Mouse (Mus musculus) adrenal gland, adult 18-20 months (tissue): ENCODE results near the gene C530008M17Rik. TPM values are rescaled to one million over a fixed set of nuclear protein-coding genes. Genes with fewer than 3 reads are reported as not detected.

ENCODE experiments used
- DNase-seq, 2 experiments: peaks; one replicate each; pipeline ENCODE4 v3.0.0; 2021 to 2022; ENCODE audit warnings: low spot score in 2 of 2
- total RNA-seq, 2 experiments: library from RNA; stranded (reverse); gene quantifications; 1 replicate in 1 of 2; 2 replicates in 1 of 2; pipeline ENCODE4 v1.2.3; 2021

C530008M17Rik gene
- total RNA-seq, 2 experiments from 2014 or later, result 5.5 to 12.8 TPM

DNA sequence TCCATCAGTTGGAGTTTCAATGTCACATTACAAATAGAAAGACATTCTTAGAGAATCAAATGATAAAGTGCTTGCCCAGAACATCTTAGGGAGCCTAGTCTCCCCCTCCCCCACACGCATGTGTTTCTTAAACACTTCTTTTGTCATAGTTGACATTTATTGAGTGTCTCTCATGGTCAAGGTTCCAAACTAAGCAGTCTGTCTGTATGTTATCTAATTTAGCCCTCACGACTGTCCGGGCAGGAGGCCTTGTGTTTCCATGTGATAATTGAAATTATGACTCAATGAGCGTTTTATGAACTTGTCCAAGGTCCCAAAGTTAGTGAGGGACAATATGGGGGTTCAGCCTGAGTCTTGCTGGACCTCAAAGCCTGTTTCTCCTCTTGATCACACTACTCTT, 5.0 kb downstream of the C530008M17Rik start:
- DNase-seq, result no peak

DNA sequence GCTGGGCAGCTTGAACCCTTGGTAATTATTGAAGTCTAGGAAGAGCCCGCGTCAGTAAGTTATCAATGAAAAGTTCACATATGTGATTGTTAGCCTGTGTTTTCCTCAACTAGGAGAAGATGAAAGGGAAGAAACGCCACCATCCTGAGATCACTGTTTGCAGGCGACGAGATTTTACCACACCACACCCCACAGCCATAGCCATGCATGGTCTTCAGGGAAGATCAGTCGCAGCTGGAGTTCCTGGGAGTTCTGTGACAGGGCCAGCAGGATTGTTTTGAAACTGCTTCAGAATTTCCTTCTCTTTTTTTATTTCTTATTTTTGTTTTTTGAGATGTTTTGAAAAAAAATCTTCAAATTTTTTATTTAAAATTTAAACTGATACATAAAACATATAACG, 8.6 kb downstream of the C530008M17Rik start:
- no peak for DNase-seq

DNA sequence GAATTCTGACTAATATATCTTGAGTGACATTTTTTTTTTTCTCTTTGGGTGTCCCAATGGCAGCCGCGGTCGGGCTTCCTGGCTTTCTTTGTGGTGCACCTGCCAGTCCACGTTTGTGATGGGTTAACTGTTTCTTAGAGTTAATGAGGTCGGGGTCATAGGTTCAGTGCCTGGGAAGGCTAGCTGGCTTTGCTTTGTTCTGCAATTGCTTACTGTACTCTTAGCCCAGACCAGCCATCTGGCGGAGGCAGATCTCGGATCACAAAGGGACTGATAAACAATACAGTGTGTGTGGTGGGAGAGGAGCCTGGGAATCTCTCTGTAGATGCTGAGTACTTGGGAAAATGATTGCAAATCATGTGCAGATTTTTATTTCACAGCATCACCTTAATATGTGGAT, 9.1 kb downstream of the C530008M17Rik start:
- DNase-seq, result no peak

DNA sequence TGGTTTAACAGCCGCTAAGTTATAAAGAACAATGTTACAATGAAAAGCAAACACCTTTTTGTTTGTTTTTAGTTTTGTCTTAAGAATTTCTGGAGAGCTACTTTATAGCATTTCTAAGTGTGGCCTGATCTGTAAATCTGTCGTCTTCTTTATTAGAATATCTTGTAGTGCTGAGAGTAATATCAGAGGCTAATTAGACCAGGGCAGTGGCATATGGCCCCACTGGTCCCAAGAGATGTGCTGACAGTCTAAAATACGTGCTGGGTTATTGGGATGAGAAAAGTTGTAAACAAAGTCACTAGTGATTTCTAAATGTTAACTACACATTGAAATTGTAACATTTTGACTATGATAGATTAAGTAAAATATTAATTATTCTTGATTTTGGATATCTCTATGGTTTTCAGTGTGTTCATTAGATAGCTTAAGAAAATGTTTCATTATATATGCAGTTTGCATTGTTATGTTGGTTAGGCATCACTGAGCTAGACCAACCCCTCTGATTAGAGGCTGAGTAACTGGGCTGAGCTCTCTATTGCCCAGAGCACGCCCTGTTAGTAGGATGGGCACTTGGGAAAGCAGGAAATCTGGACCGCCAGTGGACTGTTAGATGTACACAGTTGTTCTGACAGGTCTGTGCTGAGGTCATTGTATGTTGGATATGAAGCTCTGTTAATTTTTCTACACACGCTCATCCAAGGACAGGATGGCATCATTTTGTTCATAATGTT, 9.9 kb downstream of the C530008M17Rik start:
- no peak for DNase-seq

DNA sequence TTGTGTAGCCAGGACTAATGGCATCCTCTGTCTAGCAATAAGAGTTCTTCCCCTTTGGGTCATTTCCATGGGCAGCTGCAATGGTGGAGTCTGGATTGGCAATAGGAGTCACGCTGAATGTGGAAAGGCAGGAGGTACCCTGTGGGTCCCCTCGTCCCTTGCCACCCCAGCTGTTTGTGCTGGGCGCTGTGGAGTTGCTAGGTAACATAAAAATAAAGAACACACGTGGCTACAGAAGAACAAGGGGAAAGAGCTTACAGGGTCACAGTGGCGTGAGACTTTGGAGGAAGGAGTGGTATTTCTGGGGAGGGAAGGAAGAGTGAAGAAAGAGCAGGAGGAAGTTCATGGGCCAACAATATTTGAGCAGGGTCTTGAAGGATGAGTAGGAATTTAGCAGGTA, 11.8 kb downstream of the C530008M17Rik start:
- DNase-seq, result no peak

DNA sequence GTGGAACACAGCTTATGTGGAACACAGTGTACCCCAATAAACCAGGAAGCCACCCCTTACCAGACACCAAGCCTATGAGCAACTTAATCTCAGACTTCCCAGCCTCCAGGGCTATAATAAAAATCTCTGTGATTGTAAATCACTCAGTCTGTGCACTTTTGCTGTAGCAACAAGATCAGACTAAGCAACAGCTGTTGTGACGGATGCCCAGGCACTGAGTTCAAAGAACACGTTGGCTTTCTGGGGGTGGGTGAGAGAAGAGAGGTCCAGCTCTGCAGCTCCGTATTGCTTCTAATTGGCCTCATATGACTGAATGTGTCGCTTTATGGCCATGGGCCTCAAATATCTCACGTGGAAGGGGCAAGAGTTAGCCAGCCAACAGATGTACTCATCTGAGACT, 12.2 kb downstream of the C530008M17Rik start:
- DNase-seq, result no peak

DNA sequence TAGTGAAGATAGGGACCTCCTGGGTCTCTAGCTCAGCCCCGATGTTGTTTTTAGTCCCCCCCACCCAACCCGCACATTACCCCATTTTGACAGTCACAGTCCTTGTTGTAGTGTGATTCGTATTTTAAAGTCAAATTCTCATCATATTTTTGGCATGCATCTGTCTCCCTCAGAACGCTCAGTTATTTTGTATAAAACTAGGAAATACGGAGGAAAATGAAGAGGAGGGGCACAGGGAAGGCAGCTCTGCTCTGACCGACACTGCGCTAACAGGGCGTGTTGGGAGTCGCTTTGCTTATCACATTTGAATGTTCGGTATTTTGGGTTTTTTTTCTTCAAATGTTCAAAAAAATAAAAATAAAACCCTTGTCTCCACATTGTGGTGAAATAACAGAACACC, 13.9 kb downstream of the C530008M17Rik start:
- no peak for DNase-seq

DNA sequence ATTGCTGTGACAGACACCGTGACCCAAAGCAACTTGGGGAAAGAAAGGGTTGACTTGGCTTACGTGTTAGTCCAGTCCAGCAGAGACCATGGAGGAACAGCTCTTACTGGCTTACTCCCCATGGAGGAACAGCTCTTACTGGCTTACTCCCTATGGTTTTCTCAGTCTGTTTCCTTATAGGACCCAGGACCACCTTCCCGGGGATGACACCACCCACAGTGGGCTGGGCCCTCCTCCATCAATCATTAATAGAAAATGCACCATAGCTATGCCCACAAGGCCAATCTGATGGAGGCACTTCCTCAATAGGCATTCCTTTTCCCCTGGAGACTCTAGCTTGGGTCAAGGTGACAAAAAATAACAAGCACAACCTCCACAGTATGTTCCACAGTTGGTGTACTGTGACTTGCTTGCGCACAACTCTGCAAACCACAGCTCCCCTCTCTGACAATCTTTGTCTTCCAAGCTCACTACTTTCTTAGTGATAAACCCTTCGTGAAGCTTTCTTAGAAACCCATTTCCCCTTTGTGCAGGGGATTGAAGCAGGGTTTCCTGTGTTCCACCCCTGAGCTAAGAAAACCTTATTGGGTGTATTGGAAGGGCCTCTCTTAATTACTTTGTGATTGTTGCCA, 17.8 kb downstream of the C530008M17Rik start:
- no peak for DNase-seq

DNA sequence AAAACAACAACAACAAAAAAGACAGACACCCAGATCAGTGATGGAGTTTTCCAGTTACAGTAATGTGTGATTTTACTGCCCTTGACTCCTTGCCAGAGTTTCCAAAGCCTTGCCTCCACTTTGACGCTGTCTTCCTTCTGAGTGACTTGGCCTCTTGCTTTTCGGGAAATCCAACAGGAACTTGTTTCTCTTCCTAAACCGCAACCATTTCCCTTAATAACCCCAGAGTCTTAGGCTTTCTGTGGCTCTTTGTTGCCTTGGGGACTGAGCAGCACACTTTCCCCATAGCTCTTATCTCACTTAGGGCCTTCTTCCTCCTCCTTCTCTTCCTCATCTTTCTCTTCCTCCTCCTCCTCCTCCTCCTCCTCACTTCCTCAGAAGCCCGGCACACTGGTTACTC, 19.1 kb downstream of the C530008M17Rik start:
- DNase-seq, result no peak

DNA sequence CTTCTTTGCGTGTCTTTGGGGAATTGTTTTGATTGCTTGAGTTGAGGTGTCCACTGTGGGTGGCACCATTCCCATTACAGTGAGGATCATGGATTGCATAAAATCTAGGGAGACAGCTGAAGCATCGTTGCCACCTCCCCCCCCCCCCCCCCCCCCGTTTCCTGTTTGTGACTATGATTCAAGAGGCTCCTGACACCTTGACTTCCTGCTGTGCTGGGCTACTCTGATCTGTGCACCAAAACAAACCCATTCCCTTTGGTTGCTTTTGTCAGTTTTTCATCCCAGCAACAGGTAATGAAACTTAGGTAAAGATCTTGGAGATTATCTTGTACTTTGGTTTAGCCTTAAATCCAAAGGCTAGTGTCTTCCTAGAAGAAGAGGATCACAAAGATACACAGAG, 24.6 kb downstream of the C530008M17Rik start:
- no peak for DNase-seq

DNA sequence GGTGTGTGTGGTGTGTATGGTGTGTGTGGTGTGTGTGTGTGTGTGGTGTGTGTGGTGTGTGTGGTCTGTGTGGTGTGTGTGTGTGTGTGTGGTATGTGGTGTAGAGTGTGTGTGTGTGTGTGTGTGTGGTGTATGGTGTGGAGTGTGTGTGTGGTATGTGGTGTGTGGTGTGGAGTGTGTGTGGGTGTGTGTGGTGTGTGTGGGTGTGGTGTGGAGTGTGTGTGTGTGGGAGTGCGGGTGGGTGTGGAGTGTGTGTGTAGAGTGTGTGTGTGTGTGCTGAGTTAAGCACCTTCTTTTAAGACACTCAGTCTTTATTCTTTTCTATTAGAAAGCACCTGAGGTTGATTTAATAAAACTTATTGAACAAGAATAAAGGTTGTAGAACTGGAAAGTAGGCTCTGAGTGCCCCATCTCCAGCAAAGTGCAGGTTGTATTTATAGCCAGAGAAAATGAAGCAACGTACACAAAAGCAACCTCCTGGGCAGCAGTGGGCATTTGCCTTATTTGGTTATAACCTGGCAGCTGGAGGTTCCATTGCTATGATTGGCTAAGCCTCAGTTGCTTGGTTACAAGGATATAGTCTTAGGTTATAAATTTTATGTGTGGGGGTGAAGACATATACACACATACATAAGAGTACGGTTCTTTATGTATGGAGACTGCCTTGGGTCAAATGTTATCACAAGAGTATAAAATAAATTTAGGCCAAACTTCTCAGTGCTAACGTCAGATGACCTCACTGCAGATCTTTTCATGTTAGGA, 25.8 kb downstream of the C530008M17Rik start:
- DNase-seq, result no peak

DNA sequence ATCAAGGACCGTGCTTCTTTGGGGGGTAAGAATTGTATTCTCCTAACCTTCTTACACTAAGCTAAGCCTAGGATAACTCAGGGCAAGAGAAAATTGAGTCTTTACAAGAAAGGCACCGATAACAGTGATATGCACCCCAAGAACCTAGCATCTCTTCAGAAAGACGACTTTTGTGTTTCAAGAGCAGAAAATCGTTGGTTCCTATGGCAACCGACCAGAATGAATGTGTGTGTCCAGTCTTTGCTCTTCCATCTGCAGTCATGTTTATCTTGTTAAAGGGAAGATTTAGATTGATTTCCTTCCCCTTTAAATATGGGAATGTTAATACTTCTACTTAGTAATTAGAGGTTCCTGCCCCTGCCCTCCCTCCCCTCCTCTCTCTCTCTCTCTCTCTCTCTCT, 27.1 kb downstream of the C530008M17Rik start:
- no peak for DNase-seq

DNA sequence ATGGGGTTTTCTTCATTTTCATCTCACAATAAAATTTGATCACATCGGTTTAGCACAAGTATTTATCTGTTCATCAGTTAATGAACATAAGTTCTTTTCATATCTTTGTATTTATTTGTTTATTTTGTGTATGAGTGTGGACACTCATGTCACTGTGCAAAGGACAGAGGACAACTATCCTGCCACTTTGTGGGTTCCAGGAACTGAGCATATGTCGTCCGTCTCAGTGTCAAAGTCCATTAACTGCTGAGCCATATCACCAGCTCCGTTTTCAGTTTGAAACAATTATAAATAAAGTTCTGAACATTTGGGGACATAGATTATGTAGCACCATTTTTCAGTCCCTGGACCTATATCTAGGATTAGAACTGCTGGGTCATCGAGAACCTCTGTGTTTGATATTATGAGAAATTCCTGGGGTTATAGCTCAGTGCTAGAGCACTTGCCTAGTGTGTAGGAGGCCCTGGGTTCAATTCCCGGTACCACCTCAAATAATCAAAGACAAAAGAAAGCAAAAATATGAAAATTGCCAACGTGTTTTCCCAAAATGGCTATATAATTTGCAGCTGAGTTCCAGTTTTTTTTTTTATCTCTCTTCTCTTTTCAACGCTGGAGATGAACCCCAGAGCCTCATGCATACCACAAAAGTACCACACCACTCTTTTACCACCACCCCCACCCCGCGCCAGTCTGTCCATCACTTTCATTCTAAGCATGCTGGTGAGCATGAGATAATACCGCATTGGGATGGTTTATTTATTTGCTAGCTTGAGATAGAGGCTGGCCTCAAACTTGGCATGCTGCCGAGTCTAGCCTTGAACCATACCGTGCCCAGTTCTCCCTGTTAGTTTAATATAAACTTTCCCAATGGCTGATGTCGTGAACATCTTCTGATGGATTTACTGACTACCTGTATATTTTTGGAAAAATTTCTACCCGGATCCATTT, 28.6 kb downstream of the C530008M17Rik start:
- no peak for DNase-seq

DNA sequence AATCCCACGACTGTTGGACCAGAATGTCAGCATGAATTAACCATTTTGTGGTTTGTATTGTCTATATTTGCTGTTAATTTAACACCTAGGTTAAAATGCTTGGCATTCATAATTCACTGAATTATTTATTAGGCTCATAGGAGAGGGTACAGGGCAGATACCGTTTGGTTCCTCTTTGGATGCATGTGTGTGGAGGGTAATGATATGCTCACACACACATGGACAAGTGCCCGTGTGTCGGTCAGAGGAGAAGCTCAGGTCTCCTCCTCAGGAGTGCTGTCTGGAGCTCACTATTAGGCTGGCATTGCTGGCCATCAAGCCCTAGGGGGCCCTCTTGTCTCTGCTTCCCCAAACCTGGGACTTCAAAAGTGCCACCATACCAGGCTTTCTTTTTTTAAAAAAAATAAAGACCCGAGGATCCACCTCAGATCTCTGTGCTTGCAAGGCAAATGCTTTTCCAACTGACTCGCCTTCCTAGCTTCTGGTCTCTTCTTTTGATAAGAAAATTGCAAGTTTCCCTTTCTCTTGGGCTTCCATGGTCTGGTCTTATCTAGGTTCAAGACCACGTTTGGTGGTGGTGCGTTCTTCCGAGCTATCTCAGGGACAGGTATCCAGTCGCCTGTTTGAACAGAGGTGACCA, 31.8 kb downstream of the C530008M17Rik start:
- no peak for DNase-seq

DNA sequence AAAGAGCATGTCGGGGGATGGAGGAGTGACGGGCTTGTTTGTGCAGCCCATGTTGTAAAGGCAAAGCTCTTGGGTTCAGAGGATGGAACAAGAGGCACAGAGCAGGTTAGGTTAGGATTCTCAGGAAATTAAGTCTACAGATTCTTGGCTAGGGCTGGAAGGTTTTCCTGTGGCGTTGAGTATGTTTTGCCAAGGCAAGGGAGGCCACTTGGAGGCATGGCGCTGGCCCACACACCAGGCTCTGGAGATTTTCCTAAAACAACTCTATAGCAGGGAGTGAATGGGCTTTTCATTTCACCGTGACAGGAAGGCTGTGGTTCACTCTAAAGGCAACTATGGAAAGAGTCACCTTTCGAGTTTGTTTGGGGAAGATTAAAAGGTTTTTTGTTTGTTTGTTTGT, 32.3 kb downstream of the C530008M17Rik start:
- no peak for DNase-seq

DNA sequence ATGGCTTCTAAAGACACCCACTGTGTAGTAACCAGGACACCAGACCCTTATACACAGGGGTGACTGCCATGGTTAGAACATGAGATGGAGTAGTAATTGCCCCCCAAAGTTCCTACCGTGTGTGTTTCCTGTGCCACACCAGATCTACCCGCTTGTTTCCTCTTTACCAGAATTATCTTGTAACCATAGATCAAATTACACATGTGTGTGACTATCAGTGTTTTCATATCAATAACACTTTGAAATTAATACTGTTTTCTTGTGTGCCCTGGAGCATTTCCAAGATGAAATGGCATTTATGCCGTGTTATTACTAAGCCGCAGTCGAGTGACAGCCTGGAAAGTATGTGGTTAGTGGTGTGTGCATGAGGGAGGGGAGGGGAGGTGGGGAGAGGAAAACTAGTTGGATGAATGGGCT, 33.9 kb downstream of the C530008M17Rik start:
- no peak for DNase-seq

DNA sequence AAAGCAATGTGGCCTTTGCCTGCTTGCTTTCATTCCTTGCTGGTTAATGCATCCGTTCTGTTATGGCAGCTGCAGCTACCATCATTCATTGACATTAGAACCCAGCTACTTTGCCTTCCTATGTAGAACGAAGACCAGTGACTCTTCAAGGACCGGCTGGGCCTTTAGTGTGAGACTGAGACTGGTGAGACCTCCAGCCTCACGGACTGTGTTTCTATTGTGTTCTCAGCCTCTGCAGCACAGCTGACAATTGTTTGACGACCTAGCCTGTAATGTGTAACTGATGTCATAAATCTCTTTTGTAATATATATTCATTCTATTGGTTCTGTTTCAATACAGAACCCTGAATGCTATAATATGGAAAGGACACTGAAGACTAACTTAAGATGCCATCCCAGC, 34.9 kb downstream of the C530008M17Rik start:
- no peak for DNase-seq

DNA sequence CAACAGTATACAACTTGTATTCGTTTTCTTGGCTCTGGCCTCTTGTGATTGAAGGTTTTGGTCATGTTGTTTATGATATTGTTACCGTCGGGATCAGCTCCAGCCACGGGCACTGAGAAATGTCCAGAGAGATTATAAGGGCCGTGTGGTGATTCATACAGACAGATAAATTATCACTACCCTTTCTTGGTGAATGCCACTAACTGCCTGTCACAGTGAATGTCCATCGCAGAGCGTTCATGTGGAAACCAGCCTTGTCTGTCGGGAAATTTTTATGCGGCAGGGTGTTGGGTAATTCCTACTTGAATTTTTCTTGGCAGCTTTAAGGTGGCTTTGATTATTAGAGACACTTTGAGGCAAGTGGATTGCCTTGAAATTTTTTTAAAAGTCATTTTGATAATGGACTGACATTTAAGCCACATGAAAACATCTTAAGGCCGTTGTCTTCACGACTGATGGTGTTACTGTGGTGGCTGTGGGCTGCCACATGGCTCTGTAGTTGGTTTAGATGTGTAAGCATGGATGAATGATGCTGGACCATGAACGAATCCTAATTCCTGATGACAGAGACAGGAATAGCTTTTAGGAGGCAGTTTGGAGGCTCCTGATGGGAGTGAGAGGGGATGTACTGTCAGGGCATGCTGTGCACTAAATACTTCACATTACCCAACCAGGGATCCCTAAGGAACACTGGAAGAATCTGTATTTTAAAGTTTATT, 35.6 kb downstream of the C530008M17Rik start:
- no peak for DNase-seq

DNA sequence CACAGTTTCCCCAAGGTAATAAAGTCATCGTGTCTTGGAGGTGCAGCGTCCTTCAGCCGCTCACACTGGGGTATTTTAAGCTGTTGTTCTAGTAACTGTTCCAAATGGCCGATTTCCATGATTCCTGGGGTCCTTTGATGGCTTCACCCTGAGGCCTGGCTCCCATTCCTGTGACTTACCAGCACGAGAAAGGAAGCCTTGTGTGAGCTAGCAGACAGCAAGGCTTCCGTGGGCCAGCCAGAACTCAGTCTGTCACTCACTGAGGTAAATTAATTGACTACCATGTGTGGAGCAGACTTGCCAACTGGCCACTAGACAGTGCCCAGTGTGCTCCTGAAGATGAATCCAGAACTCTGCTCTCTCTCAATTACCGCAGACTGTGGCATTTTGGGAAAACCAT, 41.2 kb downstream of the C530008M17Rik start:
- no peak for DNase-seq

DNA sequence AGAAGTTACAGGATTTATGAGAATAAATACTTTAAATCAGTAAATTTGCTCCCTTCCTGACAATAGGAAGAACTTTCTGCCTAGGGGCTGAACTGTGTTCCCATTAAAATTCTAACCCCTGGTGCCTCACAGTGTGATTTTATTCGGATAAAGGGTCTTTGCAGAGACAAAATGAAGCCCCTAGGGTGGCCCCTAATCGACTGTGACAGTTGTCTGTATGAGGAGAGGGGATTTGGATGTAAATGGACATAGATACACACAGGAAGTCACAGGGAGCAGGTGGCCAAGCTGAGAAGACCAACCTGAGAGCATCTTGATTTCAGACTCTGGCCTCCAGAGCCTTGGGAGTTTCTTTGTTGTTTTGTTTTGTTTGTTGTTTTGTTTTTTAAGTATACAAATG, 41.9 kb downstream of the C530008M17Rik start:
- DNase-seq, result no peak
